Comparison of ENCODE assay signal across 23 mouse cellular contexts in genomic region chr12:5222439-5223202, GRCm38 (mm10).
"Had no signal": no experiment of that assay in that cellular context is flagged by ENCODE, and none has a peak within 500 bp of the region (broad histone marks: within the 10 kb centered on the region; RNA-seq: fewer than 3 reads in every experiment).

No protein-coding gene starts in this region.

- H3K9me3 ChIP-seq: embryonic facial prominence, embryonic 10.5 days; embryonic facial prominence, embryonic 12.5 days; embryonic facial prominence, embryonic 13.5 days; embryonic facial prominence, embryonic 15.5 days; forebrain, embryonic 10.5 days; forebrain, embryonic 12.5 days; forebrain, embryonic 13.5 days; forebrain, embryonic 15.5 days had no signal

- H3K4me3 ChIP-seq: embryonic facial prominence, embryonic 10.5 days; embryonic facial prominence, embryonic 12.5 days; embryonic facial prominence, embryonic 13.5 days; embryonic facial prominence, embryonic 15.5 days; erythroblast, embryonic 14.5 days; forebrain, embryonic 10.5 days; forebrain, embryonic 12.5 days; forebrain, embryonic 13.5 days; forebrain, embryonic 15.5 days; gastrocnemius, adult 2 months; heart, adult 2 months had no signal

- H3K4me2 ChIP-seq: embryonic facial prominence, embryonic 12.5 days; embryonic facial prominence, embryonic 13.5 days; embryonic facial prominence, embryonic 15.5 days; forebrain, embryonic 12.5 days; forebrain, embryonic 13.5 days; forebrain, embryonic 15.5 days had no signal

- H3K27ac ChIP-seq: embryonic facial prominence, embryonic 10.5 days; embryonic facial prominence, embryonic 12.5 days; embryonic facial prominence, embryonic 13.5 days; embryonic facial prominence, embryonic 15.5 days; forebrain, embryonic 12.5 days; forebrain, embryonic 13.5 days; forebrain, embryonic 15.5 days; gastrocnemius, adult 2 months; heart, adult 2 months had no signal

- DNase-seq: cerebellum, adult 8-10 months; cerebellum, adult 9-10 months; cerebellum, adult 9-11 months; embryo, embryonic 11 days; gastrocnemius, adult 2 months; gastrocnemius, postnatal 10 days; gastrocnemius, postnatal 14 days; gastrocnemius, postnatal 25 days; gastrocnemius, postnatal 36 days; heart, adult 11 months; heart, adult 18-20 months; heart, adult 2 months had no signal

- H3K27me3 ChIP-seq: embryonic facial prominence, embryonic 12.5 days; embryonic facial prominence, embryonic 13.5 days; embryonic facial prominence, embryonic 15.5 days; forebrain, embryonic 15.5 days had no signal

- ATAC-seq: forebrain, embryonic 13.5 days; forebrain, embryonic 14.5 days; forebrain, embryonic 15.5 days; forebrain, embryonic 16.5 days had no signal

- H3K36me3 ChIP-seq: embryonic facial prominence, embryonic 10.5 days; embryonic facial prominence, embryonic 12.5 days; embryonic facial prominence, embryonic 13.5 days; embryonic facial prominence, embryonic 15.5 days; forebrain, embryonic 10.5 days; forebrain, embryonic 12.5 days; forebrain, embryonic 15.5 days had no signal

- H3K9ac ChIP-seq: embryonic facial prominence, embryonic 12.5 days; embryonic facial prominence, embryonic 13.5 days; embryonic facial prominence, embryonic 15.5 days; forebrain, embryonic 12.5 days; forebrain, embryonic 13.5 days; forebrain, embryonic 15.5 days had no signal
